ENCODE assay signal across 8 mouse cellular contexts in the genomic region with DNA sequence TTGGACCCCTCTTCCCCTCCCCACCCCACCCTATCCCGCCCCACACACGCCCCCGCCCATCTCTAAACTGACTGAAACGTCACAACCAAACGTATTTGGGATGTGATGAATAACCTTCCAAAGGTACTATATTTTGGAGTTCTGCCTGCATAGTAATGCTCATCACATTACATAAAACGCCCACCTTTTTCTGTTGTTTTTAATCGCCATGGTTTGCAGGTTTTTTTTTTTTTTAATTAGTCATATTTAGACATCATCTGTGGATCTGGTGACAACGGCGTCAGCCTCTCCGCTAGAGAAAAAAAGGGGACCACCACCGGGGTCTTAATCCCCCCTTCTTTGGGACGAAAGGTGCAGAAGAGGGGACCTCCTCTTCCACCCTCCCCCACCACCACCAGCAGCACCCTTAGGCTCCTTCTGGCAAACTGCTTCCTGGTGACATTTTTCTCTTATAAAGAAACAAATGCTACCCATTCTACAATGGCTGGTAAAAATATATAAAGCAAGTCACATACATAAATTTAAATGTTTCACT. TPM values are rescaled to one million over a fixed set of nuclear protein-coding genes. Genes with fewer than 3 reads are reported as not detected.
A peak's percentile ranks its signal among the peaks of the same experiment; 100 is the strongest.
DNase-seq lines count a peak whose midpoint lies in the region; ATAC-seq and TF ChIP-seq lines count a peak whose summit lies in the region.

No protein-coding gene starts in this region.

- peak overlapping the region; percentile 96 for H3K4me2 ChIP-seq in lung, postnatal 0 days (replicated peaks; ENCODE audit: low read depth, low read length)
- peak overlapping the region; percentile 70 for H3K4me2 ChIP-seq in intestine, embryonic 16.5 days (ENCODE audit: low read depth, low read length)
- peak overlapping the region; percentile 46 for H3K4me2 ChIP-seq in stomach, embryonic 14.5 days (replicated peaks; ENCODE audit: low read depth, low read length)

- H3K9me3 ChIP-seq in lung, postnatal 0 days (ENCODE audit: low read length), result no peaks in the 10 kb centered on the region
- H3K9me3 ChIP-seq in intestine, embryonic 16.5 days (ENCODE audit: control insufficient read depth, low read length), result no peaks in the 10 kb centered on the region
- H3K9me3 ChIP-seq in stomach, embryonic 14.5 days (ENCODE audit: control insufficient read depth, low read depth, low read length), result no peaks in the 10 kb centered on the region

- WGBS in lung, postnatal 0 days, result 2% methylated on average over 10 of the region's 12 CpGs
- WGBS in intestine, embryonic 16.5 days, result 6% methylated on average over 12 of the region's 12 CpGs
- WGBS in stomach, embryonic 14.5 days, result 4% methylated on average over 12 of the region's 12 CpGs

- ATAC-seq in lung, postnatal 0 days, result no peak
- no peak for ATAC-seq in intestine, embryonic 16.5 days
- ATAC-seq in stomach, embryonic 14.5 days (ENCODE audit: insufficient number of reproducible peaks, insufficient read depth, low FRiP score, low read depth), result no peak
- no peak for ATAC-seq in erythroid progenitor cell, adult 5-6 weeks (replicated peaks; ENCODE audit: low FRiP score, poor library complexity, severe bottlenecking)

- H3K27ac ChIP-seq in lung, postnatal 0 days (ENCODE audit: low read length), result no peak overlapping the region
- no peak overlapping the region for H3K27ac ChIP-seq in intestine, embryonic 16.5 days (ENCODE audit: low read length)
- H3K27ac ChIP-seq in stomach, embryonic 14.5 days (ENCODE audit: low read length), result no peak overlapping the region

- peak; percentile 30 for DNase-seq in cerebellum, adult 18-20 months
- no peak for DNase-seq in cerebellum, postnatal 4 days (ENCODE audit: low spot score in 2 of 2)
- no peak for DNase-seq in lung, postnatal 0 days (ENCODE audit: low spot score)
- no peak for DNase-seq in lung, postnatal 25 days (ENCODE audit: low spot score)
- no peak for DNase-seq in embryo, embryonic 10 days (ENCODE audit: low spot score)

- peak overlapping the region; percentile 97; the same call in 1 of the 2 replicates for H3K4me3 ChIP-seq in lung, postnatal 0 days (ENCODE audit: low read depth, low read length)
- H3K4me3 ChIP-seq in intestine, embryonic 16.5 days (ENCODE audit: low read length), result peak overlapping the region; percentile 90
- peak overlapping the region; percentile 94 for H3K4me3 ChIP-seq in stomach, embryonic 14.5 days (ENCODE audit: low read depth, low read length)

- TF ChIP-seq EP300 in lung, postnatal 0 days (IDR thresholded peaks at IDR 0.05), result no peak

- no peaks in the 10 kb centered on the region for H3K27me3 ChIP-seq in lung, postnatal 0 days (replicated peaks; ENCODE audit: insufficient read depth, low read length)
- H3K27me3 ChIP-seq in intestine, embryonic 16.5 days (replicated peaks; ENCODE audit: control insufficient read depth, insufficient read depth, low read length), result no peaks in the 10 kb centered on the region
- H3K27me3 ChIP-seq in stomach, embryonic 14.5 days (ENCODE audit: control insufficient read depth, insufficient read depth, low read length), result no peaks in the 10 kb centered on the region

- TF ChIP-seq CTCF in lung, postnatal 0 days (IDR thresholded peaks at IDR 0.05), result no peak

- no peak overlapping the region for H3K9ac ChIP-seq in lung, postnatal 0 days (replicated peaks; ENCODE audit: low read depth)
- no peak overlapping the region for H3K9ac ChIP-seq in intestine, embryonic 16.5 days (ENCODE audit: low read depth, low read length)
- no peak overlapping the region for H3K9ac ChIP-seq in stomach, embryonic 14.5 days (replicated peaks; ENCODE audit: low read depth, low read length)

- no peaks in the 10 kb centered on the region for H3K36me3 ChIP-seq in lung, postnatal 0 days (ENCODE audit: insufficient read depth, low read length)
- H3K36me3 ChIP-seq in intestine, embryonic 16.5 days (ENCODE audit: control insufficient read depth, insufficient read depth, low read length), result no peaks in the 10 kb centered on the region
- no peaks in the 10 kb centered on the region for H3K36me3 ChIP-seq in stomach, embryonic 14.5 days (ENCODE audit: control insufficient read depth, insufficient read depth, low read length)

- peaks cover 20% of the 10 kb centered on the region for H3K4me1 ChIP-seq in lung, postnatal 0 days (ENCODE audit: insufficient read depth, low read depth, low read length)
- peaks cover 16% of the 10 kb centered on the region for H3K4me1 ChIP-seq in intestine, embryonic 16.5 days (ENCODE audit: control insufficient read depth, insufficient read depth, low read length)
- H3K4me1 ChIP-seq in stomach, embryonic 14.5 days (ENCODE audit: control insufficient read depth, insufficient read depth, low read length), result peaks cover 13% of the 10 kb centered on the region

RNA-seq across cellular contexts. Expression of gene Cdk2ap1, which starts 7.4 kb away (rescaled TPM):
- 39.3 and 49.3 TPM in 2 replicates for polyA plus RNA-seq in lung, postnatal 0 days (2015; fragmentation: Nextera tagmentation; extraction: Ambion mirVana)
- 17.8 and 21.1 TPM in 2 replicates for polyA plus RNA-seq in intestine, embryonic 16.5 days (2015; fragmentation: Nextera tagmentation; extraction: Ambion mirVana)
- polyA plus RNA-seq in stomach, embryonic 14.5 days (2014; fragmentation: Nextera tagmentation; extraction: Ambion mirVana), result 50.8 and 53.7 TPM in 2 replicates
- total RNA-seq in erythroid progenitor cell, adult 5-6 weeks (2015; ENCODE audit: low replicate concordance), result 80.5 and 89.0 TPM in 2 replicates
- total RNA-seq in erythroid progenitor cell, adult 5-6 weeks (2017; ENCODE audit: low replicate concordance), result 70.8 and 92.4 TPM in 2 replicates

RNA-seq across cellular contexts. Expression of gene 2810006K23Rik, which starts 27.6 kb away (rescaled TPM):
- 6.1 and 7.7 TPM in 2 replicates for polyA plus RNA-seq in lung, postnatal 0 days (2015; fragmentation: Nextera tagmentation; extraction: Ambion mirVana)
- polyA plus RNA-seq in intestine, embryonic 16.5 days (2015; fragmentation: Nextera tagmentation; extraction: Ambion mirVana), result 13.6 and 14.9 TPM in 2 replicates
- 9.1 and 10.8 TPM in 2 replicates for polyA plus RNA-seq in stomach, embryonic 14.5 days (2014; fragmentation: Nextera tagmentation; extraction: Ambion mirVana)
- 2.9 and 8.4 TPM in 2 replicates for total RNA-seq in erythroid progenitor cell, adult 5-6 weeks (2015; ENCODE audit: low replicate concordance)
- total RNA-seq in erythroid progenitor cell, adult 5-6 weeks (2017; ENCODE audit: low replicate concordance), result 5.1 and 6.2 TPM in 2 replicates

RNA-seq across cellular contexts. Expression of gene Mphosph9, which starts 27.7 kb away (rescaled TPM):
- polyA plus RNA-seq in lung, postnatal 0 days (2015; fragmentation: Nextera tagmentation; extraction: Ambion mirVana), result 3.2 and 3.4 TPM in 2 replicates
- polyA plus RNA-seq in intestine, embryonic 16.5 days (2015; fragmentation: Nextera tagmentation; extraction: Ambion mirVana), result 5.6 and 6.6 TPM in 2 replicates
- polyA plus RNA-seq in stomach, embryonic 14.5 days (2014; fragmentation: Nextera tagmentation; extraction: Ambion mirVana), result 18.3 and 20.2 TPM in 2 replicates
- 39.0 and 47.6 TPM in 2 replicates for total RNA-seq in erythroid progenitor cell, adult 5-6 weeks (2015; ENCODE audit: low replicate concordance)
- 54.2 and 56.6 TPM in 2 replicates for total RNA-seq in erythroid progenitor cell, adult 5-6 weeks (2017; ENCODE audit: low replicate concordance)

Comparison
In these comparisons a context has a peak if more than half of its experiments do, and no peak if none do; other contexts are left out.
1. DNase-seq: peak in cerebellum, adult 18-20 months (2 of 2); none in cerebellum, postnatal 4 days (0 of 2), lung, postnatal 0 days (single experiment), lung, postnatal 25 days (single experiment) and embryo, embryonic 10 days (single experiment).
2. H3K4me2 ChIP-seq: peak in every context shown above with its lines; median percentile 96 in lung, postnatal 0 days; 70 in intestine, embryonic 16.5 days; 46 in stomach, embryonic 14.5 days.
3. Peak in every context shown above with its lines, with median percentiles within 50 percentile points of each other: H3K4me3 ChIP-seq.